Mouse (Mus musculus) liver, embryonic 14.5 days (tissue): ENCODE data around the gene Sipa1.

Source experiments
- CTCF ChIP-seq: IDR thresholded peaks from 2 replicates; pipeline ENCODE4 v1.5.1; 2016; ENCODE audit warnings: antibody characterized with exemption, low read depth, control low read depth
- EP300 ChIP-seq: IDR thresholded peaks from 2 replicates; pipeline ENCODE4 v1.6.1; 2016; ENCODE audit warnings: antibody characterized with exemption, low read depth

GRCm38 (mm10) chr19:5690343-5690735 is 26.8 kb upstream of the Sipa1 start:
- TF ChIP-seq CTCF (no peak), EP300 (no peak)
